Mouse (Mus musculus) thymus, adult 2 months (tissue): ENCODE results near the gene Olfr159. TPM values are rescaled to one million over a fixed set of nuclear protein-coding genes. Genes with fewer than 3 reads are reported as not detected.
"Not testable (repeated sequence)": the region's sequence is repeated elsewhere in the genome, so short reads cannot be mapped to it uniquely, and the experiment has no call there.

ENCODE experiments used
- DNase-seq: peaks from one replicate; pipeline ENCODE4 v3.0.0; 2021
- H3K27ac ChIP-seq: fragments of 200-500 bp; 2 replicates; pipeline ENCODE4 v1.5.1; 2012; ENCODE audit warnings: low read length, control low read depth; ENCODE audit not compliant: control insufficient read depth, insufficient read depth
- H3K27me3 ChIP-seq: fragments of 200-500 bp; 2 replicates; pipeline ENCODE4 v1.6.1; 2012; ENCODE audit warnings: mild to moderate bottlenecking, low read length, moderate library complexity, mixed read lengths; ENCODE audit not compliant: control insufficient read depth, insufficient read depth
- H3K36me3 ChIP-seq: fragments of 200-500 bp; 2 replicates; pipeline ENCODE4 v1.6.1; 2012; ENCODE audit warnings: mild to moderate bottlenecking, low read length, moderate library complexity; ENCODE audit not compliant: control insufficient read depth, insufficient read depth
- H3K4me1 ChIP-seq: fragments of 200-500 bp; replicated peaks from 2 replicates; pipeline ENCODE4 v1.6.1; 2012; ENCODE audit warnings: low read length; ENCODE audit not compliant: control insufficient read depth, insufficient read depth
- H3K4me3 ChIP-seq: fragments of 200-500 bp; 2 replicates; pipeline ENCODE4 v1.5.1; 2012; ENCODE audit warnings: mild to moderate bottlenecking, low read length, control low read depth, moderate library complexity; ENCODE audit not compliant: control insufficient read depth, insufficient read depth
- CTCF ChIP-seq: fragments of 200-500 bp; IDR thresholded peaks from 2 replicates; pipeline ENCODE4 v1.5.1; 2012; ENCODE audit warnings: mild to moderate bottlenecking, control low read depth, low read length, moderate library complexity, borderline replicate concordance; ENCODE audit not compliant: control insufficient read depth, poor library complexity, insufficient read depth; ENCODE audit errors: extremely low read depth
- POLR2A ChIP-seq: fragments of 200-500 bp; IDR thresholded peaks from 2 replicates; pipeline ENCODE4 v1.6.1; 2012; ENCODE audit warnings: mild to moderate bottlenecking, low read length, control low read depth, moderate library complexity; ENCODE audit not compliant: control insufficient read depth, poor library complexity, insufficient read depth; ENCODE audit errors: extremely low read depth
- WGBS: fragments of 180-500 bp; shearing (Covaris S2); methylation state at CpG from one replicate; pipeline ENCODE4 v1.1.7; 2018; 5-methylcytosine and 5-hydroxymethylcytosine counted together
- polyA plus RNA-seq: library from polyadenylated mRNA; depleted of rRNA; stranded (reverse); fragments of >200 nt; gene quantifications from 2 replicates; pipeline ENCODE4 v1.2.3, GENCODE M21; 2012; rRNA removed

Olfr159 gene
- polyA plus RNA-seq, result not detected in 2 replicates

DNA sequence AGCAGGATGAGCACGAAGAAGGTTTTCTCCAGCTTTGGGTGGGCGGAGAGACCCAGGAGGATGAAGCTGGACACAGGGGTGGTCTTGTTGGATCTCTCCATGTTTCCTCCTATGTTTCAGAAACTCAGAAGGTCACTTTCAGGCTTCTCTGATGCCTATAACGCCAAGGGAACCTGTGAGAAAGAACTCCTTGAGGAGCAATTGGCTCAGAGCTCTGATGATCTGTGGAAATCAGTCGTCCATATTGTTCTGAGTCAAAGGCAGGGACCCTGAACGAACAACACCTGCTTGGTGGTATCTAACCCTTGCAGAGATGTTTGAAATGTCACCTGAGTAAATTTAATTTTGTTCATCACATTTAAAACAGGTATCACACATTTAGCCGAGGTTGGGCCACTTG is at the start of gene Olfr159:
Olfr159 (minus strand) TSS at position 101 of the 400 bp plus-strand sequence.
- no peaks in the 10 kb centered on the region for H3K4me1 ChIP-seq
- TF ChIP-seq CTCF (no peak), POLR2A (no peak)
- no peak for DNase-seq
- H3K27ac ChIP-seq, result no peak within 1 kb of the TSS
- 88% methylated on average over 6 of the region's 6 CpGs for WGBS
- H3K36me3 ChIP-seq, result no peaks in the 10 kb centered on the region
- H3K27me3 ChIP-seq, result no peaks in the 10 kb centered on the region
- H3K4me3 ChIP-seq, result no peak within 1 kb of the TSS

DNA sequence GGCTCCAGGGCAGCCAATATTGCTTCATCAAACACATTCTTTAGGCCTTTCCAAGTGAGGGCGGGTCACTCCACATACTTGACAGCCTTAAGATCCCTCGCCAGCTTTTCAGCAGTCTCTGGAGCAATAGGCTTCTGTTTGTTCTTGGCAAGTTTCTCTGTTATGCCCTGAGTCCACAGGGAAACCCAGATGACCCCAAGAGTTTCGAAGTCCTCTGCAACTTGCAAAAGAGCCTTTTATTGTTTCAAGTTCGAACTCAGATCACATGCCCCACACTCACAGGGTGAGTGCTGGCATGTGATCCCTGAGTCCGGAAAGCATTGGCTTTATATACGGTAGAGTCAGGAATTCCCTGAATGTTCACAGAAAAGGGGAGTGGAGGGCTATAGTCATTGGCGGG is 28.1 kb upstream of the Olfr159 start:
- DNase-seq, result no peak

DNA sequence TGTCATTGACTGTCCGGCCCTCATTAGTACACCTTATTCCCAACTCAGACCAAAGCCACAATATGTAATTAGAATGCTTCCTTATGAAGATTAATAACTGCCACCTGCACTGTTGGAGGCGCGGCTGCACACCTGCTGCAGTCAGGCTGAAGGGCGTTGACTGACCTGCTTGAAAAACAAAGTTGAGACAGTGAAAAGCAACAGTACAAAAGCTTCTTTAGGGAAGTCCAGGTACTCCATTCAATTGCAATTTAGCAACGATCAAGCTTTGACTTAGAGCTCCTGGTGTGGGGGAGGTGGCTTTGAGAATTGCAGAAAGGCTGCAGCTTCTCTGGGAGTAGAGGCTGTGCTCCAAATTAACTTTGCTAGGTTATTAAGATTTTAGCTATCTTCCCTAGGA is 25.0 kb upstream of the Olfr159 start:
- H3K4me1 ChIP-seq, H3K4me3 ChIP-seq, DNase-seq, H3K36me3 ChIP-seq, H3K27me3 ChIP-seq, H3K27ac ChIP-seq: not testable (repeated sequence)
- WGBS, result 93% methylated on average over 5 of the region's 5 CpGs

More for the DNA sequence above, 28.1 kb upstream of the Olfr159 start:
- Histone ChIP-seq H3K36me3 (no peaks in the 10 kb centered on the region), H3K27me3 (no peaks in the 10 kb centered on the region), H3K27ac (no peak overlapping the region), H3K4me3 (no peak overlapping the region), H3K4me1 (no peaks in the 10 kb centered on the region)
- whole genome bisulfite sequencing, result 83% methylated on average over 7 of the region's 7 CpGs
- TF ChIP-seq POLR2A (no peak), CTCF (no peak)

DNA sequence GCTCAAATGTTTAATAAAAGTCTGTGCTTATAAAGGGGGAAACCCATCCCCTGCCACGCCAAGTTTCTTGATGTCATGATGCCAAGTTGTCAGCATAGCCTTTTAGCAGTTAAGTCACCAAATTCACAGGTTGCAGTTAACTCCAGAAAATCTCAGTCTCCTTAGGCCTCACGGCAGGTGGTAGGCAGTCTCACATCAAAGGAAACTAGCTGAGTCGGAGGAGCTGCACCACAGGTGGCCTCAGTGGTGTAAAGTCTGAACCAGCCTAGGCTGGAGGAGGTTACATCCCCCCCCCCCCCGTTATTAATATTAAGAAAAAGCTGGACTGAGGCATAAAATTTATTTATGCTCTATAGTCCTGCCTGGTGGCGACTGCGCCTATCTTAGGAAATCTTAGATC is 24.5 kb upstream of the Olfr159 start:
- whole genome bisulfite sequencing, result 79% methylated on average over 6 of the region's 6 CpGs
- no peak overlapping the region for H3K4me3 ChIP-seq
- DNase-seq, result no peak
- H3K4me1 ChIP-seq, result no peaks in the 10 kb centered on the region
- TF ChIP-seq POLR2A, result no peak
- TF ChIP-seq CTCF, result no peak
- no peaks in the 10 kb centered on the region for H3K27me3 ChIP-seq
- H3K27ac ChIP-seq, result no peak overlapping the region
- no peaks in the 10 kb centered on the region for H3K36me3 ChIP-seq

DNA sequence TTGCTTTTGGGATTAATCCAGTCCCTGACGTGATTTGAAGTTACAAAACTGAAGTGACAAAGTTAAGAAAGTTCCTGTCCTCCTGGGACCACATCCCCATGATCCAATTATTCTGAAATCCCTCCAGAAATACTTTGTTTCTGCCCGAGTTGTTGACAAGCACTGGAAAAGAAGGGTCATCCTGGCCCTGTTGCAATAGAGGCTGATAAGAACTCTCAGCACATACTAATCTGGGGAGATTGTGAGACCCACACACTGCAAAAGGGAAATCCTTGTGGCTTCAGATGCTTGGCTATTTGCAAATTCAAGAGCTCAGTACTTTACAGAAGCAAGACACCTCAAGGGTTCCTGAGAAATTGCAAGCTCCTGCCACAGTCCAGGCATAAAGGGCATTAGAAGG is 1.5 kb upstream of the Olfr159 start:
- H3K27ac ChIP-seq, result no peak overlapping the region
- no peaks in the 10 kb centered on the region for H3K36me3 ChIP-seq
- no peak for TF ChIP-seq CTCF
- no peak for TF ChIP-seq POLR2A
- H3K4me3 ChIP-seq, result no peak overlapping the region
- no peaks in the 10 kb centered on the region for H3K27me3 ChIP-seq
- WGBS, result 54% methylated on average over 2 of the region's 2 CpGs
- no peaks in the 10 kb centered on the region for H3K4me1 ChIP-seq
- no peak for DNase-seq

DNA sequence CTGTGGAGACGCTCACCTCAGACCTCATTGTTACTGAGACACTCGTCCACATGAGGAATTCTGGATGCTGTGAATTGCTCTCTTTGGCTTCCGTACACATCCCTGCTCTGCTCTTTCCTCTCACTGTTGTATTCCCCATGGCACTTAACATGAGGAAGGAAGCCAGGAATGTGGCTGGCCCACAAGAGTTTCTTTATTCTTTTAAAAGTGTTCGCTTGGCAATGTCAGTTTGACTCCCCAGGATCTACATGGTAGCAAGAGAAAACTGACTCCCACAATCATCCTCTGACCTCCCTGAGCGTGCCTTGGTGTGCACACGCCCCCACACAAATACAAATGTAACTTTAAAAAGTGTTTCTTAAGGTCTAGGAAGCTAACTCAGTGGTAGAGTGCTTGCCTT is 817 bp upstream of the Olfr159 start:
- no peaks in the 10 kb centered on the region for H3K27me3 ChIP-seq
- DNase-seq, result no peak
- no peaks in the 10 kb centered on the region for H3K4me1 ChIP-seq
- no peak overlapping the region for H3K27ac ChIP-seq
- H3K36me3 ChIP-seq, result no peaks in the 10 kb centered on the region
- TF ChIP-seq CTCF (no peak), POLR2A (no peak)
- H3K4me3 ChIP-seq, result no peak overlapping the region
- WGBS, result 60% methylated on average over 6 of the region's 6 CpGs

DNA sequence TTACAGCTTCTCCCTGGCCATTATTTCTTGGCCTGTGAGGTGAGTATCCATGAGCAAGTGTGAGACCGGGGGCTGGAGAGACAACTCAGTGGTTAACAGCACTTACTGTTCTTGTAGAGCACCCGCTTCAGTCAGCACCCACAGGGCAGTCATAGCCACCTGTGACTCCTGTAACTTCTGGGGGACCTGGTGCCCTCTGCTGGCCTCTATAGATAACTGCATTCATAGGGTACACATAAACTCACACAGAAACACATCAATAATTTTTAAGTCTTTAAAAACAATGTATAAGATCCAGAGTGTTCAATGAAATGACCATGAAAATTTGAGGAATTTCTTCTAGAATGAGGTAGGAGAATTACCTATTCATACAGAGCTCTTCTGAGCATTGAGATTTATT is 1.4 kb downstream of the Olfr159 start:
- DNase-seq, result no peak
- 96% methylated on average over 2 of the region's 2 CpGs for WGBS
- TF ChIP-seq CTCF (no peak), POLR2A (no peak)
- Histone ChIP-seq H3K4me3 (no peak overlapping the region), H3K4me1 (no peaks in the 10 kb centered on the region), H3K27me3 (no peaks in the 10 kb centered on the region), H3K27ac (no peak overlapping the region), H3K36me3 (no peaks in the 10 kb centered on the region)
